Mouse (Mus musculus): ENCODE measurements around the gene Hp1bp3. TPM values are rescaled to one million over a fixed set of nuclear protein-coding genes. Genes with fewer than 3 reads are reported as not detected.

Gene Hp1bp3
- polyA plus RNA-seq, 1 experiment from 2014 or later: 109 TPM

Other genes starting within 250 kb of the Hp1bp3 start
- gene Eif4g3, start 223.3 kb upstream of the Hp1bp3 start, polyA plus RNA-seq (2016; fragmentation: Nextera tagmentation; extraction: Ambion mirVana): 32.7 and 37.2 TPM in 2 replicates
- gene Sh2d5, start 34.1 kb downstream of the Hp1bp3 start, polyA plus RNA-seq (2016; fragmentation: Nextera tagmentation; extraction: Ambion mirVana): 0.31 and 0.41 TPM in 2 replicates
- 0.44 and 0.52 TPM in 2 replicates for gene Kif17, start 34.1 kb downstream of the Hp1bp3 start, polyA plus RNA-seq (2016; fragmentation: Nextera tagmentation; extraction: Ambion mirVana)
- 316 and 318 TPM in 2 replicates for gene Ddost, start 88.4 kb downstream of the Hp1bp3 start, polyA plus RNA-seq (2016; fragmentation: Nextera tagmentation; extraction: Ambion mirVana)
- gene Pink1, start 110.0 kb downstream of the Hp1bp3 start, polyA plus RNA-seq (2016; fragmentation: Nextera tagmentation; extraction: Ambion mirVana): 72.6 and 78.6 TPM in 2 replicates
- gene Cda, start 151.7 kb downstream of the Hp1bp3 start, polyA plus RNA-seq (2016; fragmentation: Nextera tagmentation; extraction: Ambion mirVana): 9.3 and 10.9 TPM in 2 replicates
- 0.06 TPM in 1 of 2 replicates, not detected in the other for gene Fam43b, start 180.2 kb downstream of the Hp1bp3 start, polyA plus RNA-seq (2016; fragmentation: Nextera tagmentation; extraction: Ambion mirVana)
- 18.6 and 21.5 TPM in 2 replicates for gene Mul1, start 218.4 kb downstream of the Hp1bp3 start, polyA plus RNA-seq (2016; fragmentation: Nextera tagmentation; extraction: Ambion mirVana)
- gene Camk2n1, start 238.0 kb downstream of the Hp1bp3 start, polyA plus RNA-seq (2016; fragmentation: Nextera tagmentation; extraction: Ambion mirVana): 1.1 and 1.4 TPM in 2 replicates